Mouse (Mus musculus) G1E (cell line): ENCODE measurements around the gene Man2a2.

ENCODE experiments used
- CTCF ChIP-seq: IDR thresholded peaks from 2 replicates; pipeline ENCODE4 v1.5.1; 2012; ENCODE audit warnings: low read depth, low read length, inconsistent platforms, mixed read lengths
- GATA1 ChIP-seq: IDR thresholded peaks from 2 replicates; pipeline ENCODE4 v1.6.1; 2012; ENCODE audit warnings: borderline replicate concordance, low read length, inconsistent platforms, mixed read lengths
- POLR2AphosphoS5 ChIP-seq: IDR thresholded peaks from 2 replicates; pipeline ENCODE4 v1.6.1; 2012; ENCODE audit warnings: low read depth, low read length, inconsistent platforms; ENCODE audit not compliant: insufficient replicate concordance
- TAL1 ChIP-seq: conservative IDR thresholded peaks from 2 replicates; pipeline ENCODE4 v1.6.1; 2012; ENCODE audit warnings: low read depth, low read length, inconsistent platforms, mixed read lengths

DNA sequence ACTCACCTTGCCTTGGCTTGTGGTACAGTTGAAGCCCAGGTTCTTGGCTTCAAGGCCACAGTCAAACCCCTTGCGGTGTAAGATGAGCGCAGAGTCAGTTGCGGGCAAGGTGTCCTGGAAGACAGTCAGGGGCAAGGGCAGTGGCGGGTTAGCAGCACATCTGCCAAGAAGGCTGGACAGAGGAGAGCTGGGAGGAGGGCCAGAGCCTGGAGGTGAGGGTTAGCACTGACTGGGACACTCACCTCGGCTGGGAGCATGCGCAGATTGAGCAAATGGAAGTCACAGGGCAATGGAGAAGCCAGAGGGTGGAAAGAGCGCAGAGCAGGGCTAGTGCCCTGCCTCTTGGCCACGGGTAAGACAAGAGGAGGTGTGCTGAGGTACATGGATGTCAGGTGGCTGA lies 18.3 kb downstream of the Man2a2 start:
- no peak for TF ChIP-seq CTCF
- no peak for TF ChIP-seq GATA1
- TF ChIP-seq TAL1: no peak
- TF ChIP-seq POLR2AphosphoS5: no peak
